Mouse (Mus musculus) MEL (cell line): Measurements from ENCODE around the gene Gfy. TPM values are rescaled to one million over a fixed set of nuclear protein-coding genes. Genes with fewer than 3 reads are reported as not detected.

Experiments
- DNase-seq: peaks from one replicate; pipeline ENCODE4 v3.0.0; 2011; ENCODE audit warnings: low read depth, low spot score
- H3K27ac ChIP-seq: 2 replicates; pipeline ENCODE4 v1.5.1; 2012; ENCODE audit warnings: low read depth, mild to moderate bottlenecking, control low read depth, low read length, moderate library complexity; ENCODE audit not compliant: control insufficient read depth
- H3K27me3 ChIP-seq, 2 experiments: fragments of 150-350 bp in 1 of 2; sonication (generic) in 1 of 2; 2 replicates each; pipeline ENCODE4 v1.6.1; 2012; ENCODE audit warnings: low read length in 2 of 2, mild to moderate bottlenecking in 2 of 2, improper control_type of control experiment in 1 of 2, moderate library complexity in 1 of 2; ENCODE audit not compliant: insufficient read depth in 2 of 2, control insufficient read depth in 1 of 2
- H3K36me3 ChIP-seq, 2 experiments: 2 replicates each; pipeline ENCODE4 v1.6.1; 2012 to 2014; ENCODE audit warnings: low read length in 2 of 2, improper control_type of control experiment in 1 of 2, inconsistent platforms in 1 of 2, mild to moderate bottlenecking in 1 of 2; ENCODE audit not compliant: insufficient read depth in 2 of 2, control insufficient read depth in 1 of 2
- H3K4me1 ChIP-seq, 2 experiments: fragments of 150-350 bp in 1 of 2; sonication (generic) in 1 of 2; 2 replicates each; pipeline ENCODE4 v1.6.1; 2012; ENCODE audit warnings: low read length in 2 of 2, improper control_type of control experiment in 1 of 2, mild to moderate bottlenecking in 1 of 2; ENCODE audit not compliant: insufficient read depth in 2 of 2, control insufficient read depth in 1 of 2
- H3K4me3 ChIP-seq, 2 experiments: fragments of 150-350 bp in 1 of 2; sonication (generic) in 1 of 2; 2 replicates each; pipeline ENCODE4 v1.5.1; 2012; ENCODE audit warnings: low read depth in 2 of 2, low read length in 2 of 2, mild to moderate bottlenecking in 2 of 2, moderate library complexity in 2 of 2, control low read depth in 1 of 2, improper control_type of control experiment in 1 of 2; ENCODE audit not compliant: control insufficient read depth in 1 of 2, insufficient read depth in 1 of 2
- H3K79me2 ChIP-seq: 2 replicates; pipeline ENCODE4 v1.6.1; 2012; ENCODE audit warnings: mild to moderate bottlenecking, low read length, moderate library complexity; ENCODE audit not compliant: control insufficient read depth, poor library complexity, insufficient read depth
- H3K9ac ChIP-seq: 2 replicates; pipeline ENCODE4 v1.6.1; 2012; ENCODE audit warnings: low read depth, mild to moderate bottlenecking, control low read depth, low read length, moderate library complexity; ENCODE audit not compliant: control insufficient read depth, poor library complexity, severe bottlenecking
- H3K9me3 ChIP-seq: fragments of 150-350 bp; sonication (generic); replicated peaks from 2 replicates; pipeline ENCODE4 v1.6.1; 2012; ENCODE audit warnings: mild to moderate bottlenecking, low read length, improper control_type of control experiment, moderate library complexity; ENCODE audit not compliant: insufficient read depth
- CHD1 ChIP-seq: IDR thresholded peaks from 2 replicates; pipeline ENCODE4 v1.6.1; 2012; ENCODE audit warnings: low read depth, mild to moderate bottlenecking, inconsistent platforms, low read length, improper control_type of control experiment
- CTCF ChIP-seq, 3 experiments: IDR thresholded peaks in 2 of 3; conservative IDR thresholded peaks in 1 of 3; 2 replicates each; pipeline ENCODE4 v1.5.1; 2011 to 2012; ENCODE audit warnings: low read length in 3 of 3, low read depth in 2 of 3, mild to moderate bottlenecking in 2 of 3, improper control_type of control experiment in 1 of 3, inconsistent platforms in 1 of 3, mixed read lengths in 1 of 3, moderate library complexity in 1 of 3; ENCODE audit not compliant: control insufficient read depth in 1 of 3, insufficient read depth in 1 of 3, poor library complexity in 1 of 3, severe bottlenecking in 1 of 3
- E2F4 ChIP-seq: IDR thresholded peaks from 2 replicates; pipeline ENCODE4 v1.6.1; 2011; ENCODE audit warnings: low read depth, low read length, improper control_type of control experiment, borderline replicate concordance
- MAFK ChIP-seq: IDR thresholded peaks from 2 replicates; pipeline ENCODE4 v1.6.1; 2011; ENCODE audit warnings: low read depth, mild to moderate bottlenecking, low read length, improper control_type of control experiment, borderline replicate concordance
- MAX ChIP-seq: IDR thresholded peaks from 2 replicates; pipeline ENCODE4 v1.6.1; 2011; ENCODE audit warnings: low read length, improper control_type of control experiment
- NELFE ChIP-seq: IDR thresholded peaks from 2 replicates; pipeline ENCODE4 v1.6.1; 2011; ENCODE audit warnings: low read depth, low read length, improper control_type of control experiment
- NRF1 ChIP-seq: IDR thresholded peaks from 2 replicates; pipeline ENCODE4 v1.6.1; 2014; ENCODE audit warnings: low read depth, mild to moderate bottlenecking, inconsistent platforms, low read length, improper control_type of control experiment, moderate library complexity; ENCODE audit not compliant: poor library complexity, insufficient read depth, severe bottlenecking
- POLR2A ChIP-seq, 2 experiments: IDR thresholded peaks; 2 replicates each; pipeline ENCODE4 v1.6.1; 2011 to 2012; ENCODE audit warnings: low read length in 2 of 2, mild to moderate bottlenecking in 2 of 2, control low read depth in 1 of 2, improper control_type of control experiment in 1 of 2, low read depth in 1 of 2, moderate library complexity in 1 of 2; ENCODE audit not compliant: control insufficient read depth in 1 of 2, insufficient read depth in 1 of 2, poor library complexity in 1 of 2
- POLR2AphosphoS2 ChIP-seq: IDR thresholded peaks from 2 replicates; pipeline ENCODE4 v1.6.1; 2011; ENCODE audit warnings: low read length, improper control_type of control experiment
- RCOR1 ChIP-seq: IDR thresholded peaks from 2 replicates; pipeline ENCODE4 v1.6.1; 2012; ENCODE audit warnings: low read depth, mild to moderate bottlenecking, inconsistent platforms, low read length, improper control_type of control experiment
- SIN3A ChIP-seq: IDR thresholded peaks from 2 replicates; pipeline ENCODE4 v1.6.1; 2012; ENCODE audit warnings: low read length, improper control_type of control experiment, inconsistent platforms
- TBP ChIP-seq: IDR thresholded peaks from 2 replicates; pipeline ENCODE4 v1.8.0; 2011; ENCODE audit warnings: low read depth, low read length, improper control_type of control experiment
- TCF12 ChIP-seq: IDR thresholded peaks from 2 replicates; pipeline ENCODE4 v1.6.1; 2014; ENCODE audit warnings: low read depth, mild to moderate bottlenecking, inconsistent platforms, low read length, improper control_type of control experiment, moderate library complexity
- USF1 ChIP-seq: IDR thresholded peaks from 2 replicates; pipeline ENCODE4 v1.6.1; 2014; ENCODE audit warnings: low read depth, mild to moderate bottlenecking, inconsistent platforms, low read length, improper control_type of control experiment, moderate library complexity
- USF2 ChIP-seq, 2 experiments: IDR thresholded peaks; 2 replicates each; pipeline ENCODE4 v1.6.1; 2011 to 2012; ENCODE audit warnings: improper control_type of control experiment in 2 of 2, low read length in 2 of 2, borderline replicate concordance in 1 of 2, inconsistent platforms in 1 of 2, low read depth in 1 of 2, mild to moderate bottlenecking in 1 of 2; ENCODE audit not compliant: insufficient read depth in 1 of 2
- ZC3H11A ChIP-seq: IDR thresholded peaks from 2 replicates; pipeline ENCODE4 v1.6.1; 2012; ENCODE audit warnings: low read depth, mild to moderate bottlenecking, inconsistent platforms, low read length, improper control_type of control experiment
- ZMIZ1 ChIP-seq: IDR thresholded peaks from 2 replicates; pipeline ENCODE4 v1.6.1; 2012; ENCODE audit warnings: low read depth, mild to moderate bottlenecking, inconsistent platforms, low read length, improper control_type of control experiment, moderate library complexity
- polyA plus RNA-seq, 2 experiments: library from polyadenylated mRNA; stranded (reverse) in 1 of 2; unstranded in 1 of 2; fragments of >175 nt in 1 of 2; fragments of >200 nt in 1 of 2; gene quantifications; 2 replicates each; pipeline versions ENCODE4 v1.2.1 to v1.2.4; 2012; ENCODE audit warnings: low replicate concordance in 2 of 2, low read depth in 1 of 2; ENCODE audit not compliant: insufficient read length in 2 of 2, insufficient read depth in 1 of 2, missing spikeins in 1 of 2
- total RNA-seq: library from RNA; depleted of rRNA; stranded (reverse); fragments of 300-350 nt; gene quantifications from 2 replicates; pipeline ENCODE4 v1.2.3, GENCODE M21; 2012

Gfy gene
- total and polyA plus RNA-seq, 3 experiments = not detected

- no peaks in the 10 kb centered on the region for H3K79me2 ChIP-seq
- H3K27me3 ChIP-seq = no peaks in the 10 kb centered on the region
- H3K36me3 ChIP-seq = peaks cover 0 to 3% of the 10 kb centered on the region in 2 experiments; a peak in 2 of 4 replicates
- no peak overlapping the region for H3K9ac ChIP-seq
- no peak overlapping the region for H3K4me3 ChIP-seq
- TF ChIP-seq CTCF (IDR thresholded peaks at IDR 0.05 in 2 of 3, conservative IDR thresholded peaks at IDR 0.05 in 1 of 3; ENCODE audit: control insufficient read depth in 1 of 3, insufficient read depth in 1 of 3, low read depth in 2 of 3, low read length in 3 of 3, poor library complexity in 1 of 3, severe bottlenecking in 1 of 3) = no peak
- no peak for TF ChIP-seq USF1
- TF ChIP-seq, all 39 proteins: peak for 0
- H3K27ac ChIP-seq = no peak overlapping the region
- H3K4me1 ChIP-seq = peaks cover 0 to 5% of the 10 kb centered on the region in 2 experiments; a peak in 2 of 4 replicates
- no peaks in the 10 kb centered on the region for H3K9me3 ChIP-seq
- DNase-seq = no peak
Observed at GRCm38 (mm10) chr7:45183672-45184071, 4.3 kb upstream of the Gfy start.

GRCm38 (mm10) chr7:45182606-45183005 is 3.2 kb upstream of the Gfy start:
- no peaks in the 10 kb centered on the region for H3K27me3 ChIP-seq
- TF ChIP-seq CHD1 (no peak), MAFK (no peak), POLR2A (IDR thresholded peaks at IDR 0.05; ENCODE audit: control insufficient read depth in 1 of 2, insufficient read depth in 1 of 2, low read depth in 1 of 2, low read length in 2 of 2, poor library complexity in 1 of 2) (peak in 1 of 2 experiments; percentile 15; a peak in 1 of 4 replicates)
- peak overlapping the region; percentile 74 for H3K9ac ChIP-seq
- no peaks in the 10 kb centered on the region for H3K79me2 ChIP-seq
- no peak overlapping the region for H3K27ac ChIP-seq
- H3K36me3 ChIP-seq = peaks cover 0 to 3% of the 10 kb centered on the region in 2 experiments; a peak in 2 of 4 replicates
- no peak for DNase-seq
- no peaks in the 10 kb centered on the region for H3K9me3 ChIP-seq
- H3K4me1 ChIP-seq = peaks cover 0 to 5% of the 10 kb centered on the region in 2 experiments; a peak in 2 of 4 replicates
- H3K4me3 ChIP-seq = peak overlapping the region; percentile 36 to 48

DNA sequence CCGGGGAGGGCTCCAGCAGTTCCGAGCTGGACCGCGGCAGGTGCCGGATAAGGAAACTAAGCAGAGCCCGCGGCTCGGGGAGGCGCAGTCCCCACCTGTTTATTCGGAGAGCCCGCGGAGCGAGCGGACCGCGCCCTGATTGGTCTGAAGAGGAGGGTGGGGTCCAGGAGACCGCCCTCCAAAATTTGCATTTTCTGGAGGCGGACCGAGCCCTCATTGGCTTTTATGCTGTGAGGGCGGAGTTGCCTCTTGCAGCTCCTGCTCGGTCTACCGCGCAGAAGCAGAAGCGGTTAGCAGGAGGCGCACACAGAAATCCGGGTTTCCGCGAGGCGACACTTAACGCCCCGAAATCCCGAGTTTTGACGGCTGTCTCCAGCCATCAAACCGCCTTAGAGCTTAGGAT is 2.8 kb upstream of the Gfy start:
- peak overlapping the region; percentile 53 to 54 for H3K4me3 ChIP-seq
- H3K27ac ChIP-seq = no peak overlapping the region
- TF ChIP-seq NRF1 (peak; percentile 66), E2F4 (peak; percentile 62; the same call in 1 of the 2 replicates), TCF12 (peak; percentile 39), ZMIZ1 (peak; percentile 74; the same call in 1 of the 2 replicates), POLR2AphosphoS2 (peak; percentile 54; the same call in 1 of the 2 replicates), RCOR1 (no peak), MAX (peak; percentile 69), NELFE (peak; percentile 81), MAFK (no peak), USF2 (IDR thresholded peaks at IDR 0.05; ENCODE audit: borderline replicate concordance in 1 of 2, insufficient read depth in 1 of 2, low read depth in 1 of 2, low read length in 2 of 2) (no peak), SIN3A (peak; percentile 69; the same call in 1 of the 2 replicates), TBP (0 out of 2 replicates have a peak, but pooled peaks have one; percentile 46), POLR2A (IDR thresholded peaks at IDR 0.05; ENCODE audit: control insufficient read depth in 1 of 2, insufficient read depth in 1 of 2, low read depth in 1 of 2, low read length in 2 of 2, poor library complexity in 1 of 2) (peak; percentile 56 to 90; a peak in 2 of 4 replicates), ZC3H11A (no peak)
- no peaks in the 10 kb centered on the region for H3K27me3 ChIP-seq
- peaks cover 0 to 5% of the 10 kb centered on the region in 2 experiments; a peak in 2 of 4 replicates for H3K4me1 ChIP-seq
- peaks cover 0 to 3% of the 10 kb centered on the region in 2 experiments; a peak in 2 of 4 replicates for H3K36me3 ChIP-seq
- H3K9ac ChIP-seq = peak overlapping the region; percentile 74
- no peaks in the 10 kb centered on the region for H3K79me2 ChIP-seq
- no peaks in the 10 kb centered on the region for H3K9me3 ChIP-seq
- peak; percentile 97 for DNase-seq
